Mouse (Mus musculus): ENCODE measurements at regions not wholly inside any gene's neighbourhood (a gene's known extent, or its start where the extent isn't known, plus 50 kb on each side); places are given as distances from the start of the nearest gene placed in this dataset.
"Not testable (repeated sequence)": the region's sequence is repeated elsewhere in the genome, so short reads cannot be mapped to it uniquely, and the experiment has no call there.

- DNase-seq: peak; percentile 10
These were observed 135.7 kb upstream of the Tlr4 start for GRCm38 (mm10) chr4:66691598-66692220.

- DNase-seq: no peak
These were observed 133.3 kb upstream of the Tlr4 start for GRCm38 (mm10) chr4:66693982-66694578.

GRCm38 (mm10) chr4:66715821-66716760 lies 111.3 kb upstream of the Tlr4 start:
- DNase-seq: no peak

GRCm38 (mm10) chr4:66737407-66737806 lies 90.0 kb upstream of the Tlr4 start:
- DNase-seq: no peak

- not testable (repeated sequence) for DNase-seq
These were observed 84.0 kb upstream of the Tlr4 start for GRCm38 (mm10) chr4:66743421-66743820.

- DNase-seq: peak; percentile 78
These were observed 58.6 kb upstream of the Tlr4 start for GRCm38 (mm10) chr4:66768762-66769161.

All from cerebellum, adult 8-10 months (tissue).